Mouse (Mus musculus): ENCODE measurements around the gene Glcci1. TPM values are rescaled to one million over a fixed set of nuclear protein-coding genes. Genes with fewer than 3 reads are reported as not detected.

Glcci1 gene
- polyA plus RNA-seq, 1 experiment from 2014 or later: 19.4 TPM

DNA sequence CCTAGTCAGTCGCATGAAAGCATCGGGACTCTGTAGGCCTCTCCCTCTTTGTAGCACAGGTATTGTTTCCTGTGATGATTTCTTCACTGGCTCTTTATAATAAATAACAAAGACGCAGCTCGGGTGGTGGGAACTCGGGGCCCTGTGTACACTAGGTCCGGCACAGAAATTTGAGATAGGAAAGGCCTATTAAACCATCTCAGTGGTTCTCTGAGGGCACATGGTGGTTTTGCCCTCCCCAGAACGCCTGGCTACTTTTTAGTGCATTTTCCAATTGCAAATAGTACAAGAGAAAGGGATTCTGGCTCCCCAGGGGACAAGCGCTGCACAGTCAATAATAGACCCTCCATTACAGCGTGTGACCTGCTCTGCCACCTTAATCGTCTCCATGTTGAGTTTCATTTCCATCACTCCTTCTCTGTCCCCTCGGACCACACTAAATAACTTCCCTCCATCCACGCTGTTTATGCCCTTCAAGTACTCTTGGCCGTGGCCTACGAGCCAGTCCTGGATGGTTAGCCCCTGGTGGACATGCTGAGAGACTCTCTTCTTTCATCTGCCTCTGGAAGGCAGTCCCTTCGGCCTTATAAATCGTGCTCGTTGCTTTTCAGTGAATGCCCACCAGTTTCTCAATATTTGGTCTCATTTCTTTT lies 22.9 kb upstream of the Glcci1 start:
- no peak for DNase-seq
- 84% methylated on average over 17 of the region's 17 CpGs for WGBS
- Histone ChIP-seq H3K27ac (ENCODE audit: low read depth) (no peak overlapping the region), H3K9ac (no peak overlapping the region), H3K4me2 (no peak overlapping the region), H3K4me3 (ENCODE audit: low read depth, low read length) (no peak overlapping the region), H3K36me3 (ENCODE audit: insufficient read depth) (no peaks in the 10 kb centered on the region), H3K27me3 (ENCODE audit: insufficient read depth, low read length) (no peaks in the 10 kb centered on the region), H3K9me3 (ENCODE audit: low read depth, low read length) (no peaks in the 10 kb centered on the region), H3K4me1 (ENCODE audit: insufficient read depth) (no peaks in the 10 kb centered on the region)
- no peak for TF ChIP-seq CTCF (IDR thresholded peaks at IDR 0.05; ENCODE audit: low read depth)
- ATAC-seq (ENCODE audit: insufficient read depth): no peak

- H3K27ac ChIP-seq (ENCODE audit: low read depth): no peak overlapping the region
- no peak overlapping the region for H3K9ac ChIP-seq
- H3K36me3 ChIP-seq (ENCODE audit: insufficient read depth): no peaks in the 10 kb centered on the region
- H3K4me2 ChIP-seq: no peak overlapping the region
- DNase-seq (no peak), ATAC-seq (ENCODE audit: insufficient read depth) (no peak)
- WGBS: 54% methylated on average over 20 of the region's 20 CpGs
- no peaks in the 10 kb centered on the region for H3K4me1 ChIP-seq (ENCODE audit: insufficient read depth)
- no peak for TF ChIP-seq CTCF (IDR thresholded peaks at IDR 0.05; ENCODE audit: low read depth)
- no peak overlapping the region for H3K4me3 ChIP-seq (ENCODE audit: low read depth, low read length)
- no peaks in the 10 kb centered on the region for H3K27me3 ChIP-seq (ENCODE audit: insufficient read depth, low read length)
- no peaks in the 10 kb centered on the region for H3K9me3 ChIP-seq (ENCODE audit: low read depth, low read length)
Measured at GRCm38 (mm10) chr6:8487044-8487853, 22.2 kb upstream of the Glcci1 start.

GRCm38 (mm10) chr6:8488249-8488648 lies 21.2 kb upstream of the Glcci1 start:
- WGBS: 37% methylated on average over 5 of the region's 5 CpGs
- no peak for TF ChIP-seq CTCF (IDR thresholded peaks at IDR 0.05; ENCODE audit: low read depth)

DNA sequence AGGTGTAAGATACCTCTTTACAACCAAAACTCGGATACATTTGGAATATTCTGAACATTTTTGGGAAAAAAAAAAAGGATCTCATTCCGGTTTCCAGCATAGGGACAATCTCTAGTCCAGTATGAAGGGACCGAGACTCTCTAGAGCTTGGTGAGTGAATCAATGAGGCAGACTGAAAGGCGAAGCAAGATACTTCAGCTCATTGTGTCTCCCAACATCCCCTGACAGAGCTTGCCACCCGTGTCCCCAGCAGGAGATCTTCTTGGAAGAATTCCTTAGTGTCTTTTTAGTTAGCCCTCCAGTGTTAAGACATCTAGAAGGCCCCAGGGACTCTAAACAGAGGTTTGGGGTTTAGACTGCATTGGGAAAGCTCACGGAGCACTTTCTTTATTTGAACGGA lies 20.1 kb upstream of the Glcci1 start:
- H3K4me3 ChIP-seq (ENCODE audit: low read depth, low read length): no peak overlapping the region
- H3K27ac ChIP-seq (ENCODE audit: low read depth): no peak overlapping the region
- WGBS: 80% methylated on average over 7 of the region's 7 CpGs
- no peaks in the 10 kb centered on the region for H3K4me1 ChIP-seq (ENCODE audit: insufficient read depth)
- no peak for TF ChIP-seq CTCF (IDR thresholded peaks at IDR 0.05; ENCODE audit: low read depth)
- DNase-seq: no peak
- no peak for ATAC-seq (ENCODE audit: insufficient read depth)
- no peaks in the 10 kb centered on the region for H3K27me3 ChIP-seq (ENCODE audit: insufficient read depth, low read length)
- H3K4me2 ChIP-seq: no peak overlapping the region
- H3K9ac ChIP-seq: no peak overlapping the region
- no peaks in the 10 kb centered on the region for H3K9me3 ChIP-seq (ENCODE audit: low read depth, low read length)
- H3K36me3 ChIP-seq (ENCODE audit: insufficient read depth): no peaks in the 10 kb centered on the region

More at GRCm38 (mm10) chr6:8488249-8488648, 21.2 kb upstream of the Glcci1 start:
- H3K27me3 ChIP-seq (ENCODE audit: insufficient read depth, low read length): no peaks in the 10 kb centered on the region
- H3K9ac ChIP-seq: no peak overlapping the region
- DNase-seq: no peak
- no peak overlapping the region for H3K4me3 ChIP-seq (ENCODE audit: low read depth, low read length)
- no peaks in the 10 kb centered on the region for H3K36me3 ChIP-seq (ENCODE audit: insufficient read depth)
- no peak overlapping the region for H3K4me2 ChIP-seq
- no peak overlapping the region for H3K27ac ChIP-seq (ENCODE audit: low read depth)
- no peak for ATAC-seq (ENCODE audit: insufficient read depth)
- H3K9me3 ChIP-seq (ENCODE audit: low read depth, low read length): no peaks in the 10 kb centered on the region
- H3K4me1 ChIP-seq (ENCODE audit: insufficient read depth): no peaks in the 10 kb centered on the region

DNA sequence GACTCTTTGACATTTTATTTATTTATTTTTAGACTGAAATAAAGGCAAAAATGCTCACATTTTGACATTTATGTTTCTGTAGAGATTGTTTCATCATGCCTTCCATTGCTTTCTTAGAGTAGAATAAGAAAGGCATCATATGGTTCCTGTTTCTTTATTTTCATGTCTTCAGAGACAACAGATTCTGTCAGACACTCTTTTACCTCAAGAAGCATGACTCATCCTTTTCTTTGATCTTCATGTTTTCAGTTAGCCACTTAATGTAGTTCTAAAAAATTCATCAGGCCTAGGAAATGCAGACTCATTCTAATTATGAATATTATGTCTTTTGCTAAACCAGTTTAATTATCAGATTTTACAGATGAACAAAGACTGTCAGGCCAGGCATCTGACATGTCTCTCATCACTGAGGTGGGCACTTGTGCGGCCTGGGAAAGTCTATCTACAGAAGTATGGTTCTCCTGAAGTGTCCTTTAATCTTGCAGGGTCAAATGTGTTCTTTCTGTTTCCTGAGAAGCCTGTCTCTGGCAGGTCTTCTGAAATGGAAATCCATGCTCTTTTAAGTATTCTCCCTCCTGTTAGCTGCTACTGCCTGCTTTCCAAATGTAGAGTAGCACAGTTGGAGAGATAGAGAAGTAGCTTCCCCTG lies 19.3 kb upstream of the Glcci1 start:
- Histone ChIP-seq H3K27ac (ENCODE audit: low read depth) (no peak overlapping the region), H3K27me3 (ENCODE audit: insufficient read depth, low read length) (no peaks in the 10 kb centered on the region), H3K4me2 (no peak overlapping the region), H3K36me3 (ENCODE audit: insufficient read depth) (no peaks in the 10 kb centered on the region), H3K9me3 (ENCODE audit: low read depth, low read length) (no peaks in the 10 kb centered on the region), H3K9ac (no peak overlapping the region), H3K4me1 (ENCODE audit: insufficient read depth) (no peaks in the 10 kb centered on the region), H3K4me3 (ENCODE audit: low read depth, low read length) (no peak overlapping the region)
- ATAC-seq (ENCODE audit: insufficient read depth) (no peak), DNase-seq (no peak)
- TF ChIP-seq CTCF (IDR thresholded peaks at IDR 0.05; ENCODE audit: low read depth): no peak
- WGBS: 77% methylated on average over 1 of the region's 1 CpGs

GRCm38 (mm10) chr6:8492248-8492647 lies 17.2 kb upstream of the Glcci1 start:
- H3K36me3 ChIP-seq (ENCODE audit: insufficient read depth): no peaks in the 10 kb centered on the region
- H3K27ac ChIP-seq (ENCODE audit: low read depth): no peak overlapping the region
- no peak for DNase-seq
- H3K4me2 ChIP-seq: no peak overlapping the region
- ATAC-seq (ENCODE audit: insufficient read depth): no peak
- H3K4me1 ChIP-seq (ENCODE audit: insufficient read depth): no peaks in the 10 kb centered on the region
- WGBS: 87% methylated on average over 3 of the region's 3 CpGs
- no peak overlapping the region for H3K4me3 ChIP-seq (ENCODE audit: low read depth, low read length)
- H3K27me3 ChIP-seq (ENCODE audit: insufficient read depth, low read length): no peaks in the 10 kb centered on the region
- no peak for TF ChIP-seq CTCF (IDR thresholded peaks at IDR 0.05; ENCODE audit: low read depth)
- H3K9ac ChIP-seq: no peak overlapping the region
- H3K9me3 ChIP-seq (ENCODE audit: low read depth, low read length): no peaks in the 10 kb centered on the region
